Mouse (Mus musculus) layer of hippocampus, postnatal 36 days (tissue): ENCODE measurements around the gene Ube4b. TPM values are rescaled to one million over a fixed set of nuclear protein-coding genes. Genes with fewer than 3 reads are reported as not detected.

Experiments used
- DNase-seq, 2 experiments: peaks; one replicate each; pipeline ENCODE4 v3.0.0; 2022
- total RNA-seq, 2 experiments: library from RNA; stranded (reverse); gene quantifications; 2 replicates each; pipeline ENCODE4 v1.2.3; 2021

Gene Ube4b
- total RNA-seq, 2 experiments from 2014 or later, result 100 TPM

DNA sequence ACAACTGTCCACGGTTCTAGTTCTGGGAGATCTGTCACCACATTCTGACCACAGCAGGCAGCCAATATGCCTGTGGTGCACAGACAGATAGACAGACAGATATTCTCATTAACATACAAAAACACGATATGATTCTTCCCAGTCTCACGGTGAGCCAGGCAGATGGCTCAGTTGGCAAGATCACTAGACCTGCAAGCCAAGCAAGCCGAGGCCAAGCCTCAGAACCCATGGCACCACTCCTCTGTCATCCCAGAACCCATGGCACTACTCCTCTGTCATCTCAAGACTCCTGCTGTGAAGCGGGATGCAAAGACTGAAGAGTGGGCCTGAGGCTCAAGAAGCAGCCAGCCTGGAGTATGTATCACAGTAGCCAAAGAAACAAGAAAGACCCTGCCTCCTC is 3.0 kb upstream of the Ube4b start:
- DNase-seq, result no peak

GRCm38 (mm10) chr4:149425801-149426292 is 702 bp downstream of the Ube4b start:
- DNase-seq, result peak in 1 of 2 experiments; percentile 42

- DNase-seq, result no peak
Observed at GRCm38 (mm10) chr4:149424755-149425154, 1.8 kb downstream of the Ube4b start.

- no peak for DNase-seq
Observed at GRCm38 (mm10) chr4:149417854-149418365, 8.6 kb downstream of the Ube4b start.

DNA sequence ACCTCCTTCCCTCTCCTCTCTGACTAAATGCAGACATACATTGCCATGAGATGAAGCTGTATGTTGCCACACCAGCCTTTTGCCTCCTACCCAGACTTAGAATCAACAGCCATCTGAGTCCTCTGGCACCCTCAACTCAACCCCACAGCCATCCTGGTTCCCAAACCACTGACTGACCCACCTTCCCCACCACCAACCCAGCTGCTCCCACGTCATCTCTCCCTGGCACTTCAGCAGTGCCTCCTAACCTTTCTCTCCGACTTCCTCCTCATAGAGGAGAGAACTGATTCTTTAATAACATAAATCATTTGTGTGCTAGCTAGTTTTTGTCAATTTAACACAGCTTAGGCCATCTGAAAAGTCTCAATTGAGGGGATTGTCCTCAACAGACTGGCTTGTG is 9.6 kb downstream of the Ube4b start:
- DNase-seq, result no peak

DNA sequence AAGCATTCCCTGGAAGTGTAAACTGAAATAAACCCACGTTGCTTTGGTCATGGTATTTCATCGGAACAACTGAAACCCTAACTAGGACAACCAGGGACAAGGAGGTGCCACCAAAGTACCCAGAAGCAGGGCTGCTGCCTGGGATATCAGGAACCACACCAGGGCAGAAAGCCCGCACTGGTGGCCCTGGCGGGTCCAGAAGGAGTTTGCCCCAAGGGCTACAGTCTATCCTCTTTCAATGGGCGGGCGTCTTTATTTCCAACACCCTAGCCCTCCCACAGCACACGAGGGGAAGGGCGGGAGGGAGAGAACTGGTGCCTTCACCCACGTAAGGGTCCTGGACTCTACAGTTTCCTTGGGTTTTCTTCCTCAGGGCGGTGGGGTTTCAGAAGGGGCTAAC is 10.1 kb downstream of the Ube4b start:
- DNase-seq, result no peak

DNA sequence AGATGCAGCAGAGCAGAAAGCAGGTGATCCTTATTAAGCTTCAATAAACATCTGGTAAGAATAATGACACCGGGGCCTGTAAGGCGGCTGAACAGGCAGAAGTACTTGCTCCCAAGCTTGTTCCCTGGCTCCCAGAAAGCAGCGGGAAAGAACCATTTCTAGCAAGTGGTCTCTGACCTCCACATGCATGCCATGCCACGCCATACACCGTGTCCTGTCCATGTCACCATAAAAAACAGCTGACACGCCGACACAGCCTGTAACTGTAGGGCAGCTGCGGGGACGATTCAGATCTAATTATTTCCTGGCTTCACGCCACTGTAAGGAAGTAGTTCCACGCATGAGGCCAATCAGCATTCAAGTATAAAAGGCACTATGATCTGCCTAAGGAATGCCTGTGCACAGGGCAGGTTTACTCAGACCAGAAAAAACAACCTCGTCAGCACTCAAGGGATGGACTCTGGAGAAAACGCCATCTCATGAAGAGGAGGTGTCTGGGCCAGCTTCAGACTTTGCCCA is 10.8 kb downstream of the Ube4b start:
- DNase-seq, result no peak

DNA sequence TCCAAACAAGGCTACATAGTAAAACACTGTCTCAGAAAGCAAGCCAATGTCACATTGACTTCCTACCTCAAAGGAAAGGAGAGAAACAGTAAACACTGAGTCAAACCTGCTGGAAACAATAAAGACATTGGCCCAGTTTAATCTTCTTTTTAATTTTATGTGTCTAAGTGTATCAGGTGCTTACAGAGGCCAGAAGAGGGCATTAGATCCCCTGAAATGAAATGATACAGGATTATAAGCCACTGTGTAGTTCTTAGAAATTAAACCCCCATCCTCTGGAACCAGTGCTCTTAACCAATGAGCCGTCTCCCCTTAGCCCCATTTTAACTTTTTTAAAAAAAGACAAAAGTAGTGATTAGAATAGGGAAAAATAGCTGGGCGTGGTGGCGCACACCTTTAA is 12.3 kb downstream of the Ube4b start:
- DNase-seq, result no peak

DNA sequence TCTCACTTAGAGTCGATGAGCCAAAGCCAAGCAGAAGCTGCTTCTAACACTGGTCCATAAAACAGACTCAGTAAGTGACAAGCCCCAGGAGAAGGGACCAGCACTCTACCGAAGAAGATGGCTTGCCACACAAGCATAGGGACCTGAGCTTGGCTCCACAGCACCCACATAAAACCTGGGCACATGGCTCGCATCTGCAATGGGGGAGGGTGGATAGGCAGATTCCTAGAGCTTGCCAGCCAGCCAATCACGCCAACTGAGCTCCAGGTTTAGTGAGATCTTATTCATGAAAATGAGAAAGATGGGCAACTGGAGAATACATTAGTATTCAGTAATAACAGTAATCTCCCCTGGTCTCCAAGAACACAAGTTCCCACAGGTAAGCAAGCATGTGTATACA is 16.8 kb downstream of the Ube4b start:
- DNase-seq, result no peak

- DNase-seq, result no peak
Observed at GRCm38 (mm10) chr4:149408331-149408730, 18.2 kb downstream of the Ube4b start.

DNA sequence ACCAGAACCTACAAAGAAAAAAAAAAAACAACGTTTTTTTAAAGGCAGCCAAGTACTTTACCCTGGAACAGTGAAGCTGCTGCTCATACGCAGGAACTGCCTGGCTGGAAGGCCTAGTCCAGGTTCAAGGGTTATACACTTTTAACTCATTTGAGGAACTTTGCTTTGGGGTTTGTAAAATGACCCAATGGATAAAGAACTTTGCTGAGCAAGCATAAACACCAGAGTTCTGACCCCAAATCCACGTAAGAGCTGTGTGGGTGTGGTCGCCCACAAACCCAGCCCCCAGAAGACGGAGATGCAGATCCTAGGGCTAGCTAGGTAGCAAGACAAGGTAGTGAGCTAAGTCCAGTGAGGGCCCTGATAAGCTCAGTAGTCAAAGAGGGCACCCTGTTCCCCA is 19.1 kb downstream of the Ube4b start:
- DNase-seq, result no peak

GRCm38 (mm10) chr4:149405713-149406443 is 20.7 kb downstream of the Ube4b start:
- DNase-seq, result no peak

DNA sequence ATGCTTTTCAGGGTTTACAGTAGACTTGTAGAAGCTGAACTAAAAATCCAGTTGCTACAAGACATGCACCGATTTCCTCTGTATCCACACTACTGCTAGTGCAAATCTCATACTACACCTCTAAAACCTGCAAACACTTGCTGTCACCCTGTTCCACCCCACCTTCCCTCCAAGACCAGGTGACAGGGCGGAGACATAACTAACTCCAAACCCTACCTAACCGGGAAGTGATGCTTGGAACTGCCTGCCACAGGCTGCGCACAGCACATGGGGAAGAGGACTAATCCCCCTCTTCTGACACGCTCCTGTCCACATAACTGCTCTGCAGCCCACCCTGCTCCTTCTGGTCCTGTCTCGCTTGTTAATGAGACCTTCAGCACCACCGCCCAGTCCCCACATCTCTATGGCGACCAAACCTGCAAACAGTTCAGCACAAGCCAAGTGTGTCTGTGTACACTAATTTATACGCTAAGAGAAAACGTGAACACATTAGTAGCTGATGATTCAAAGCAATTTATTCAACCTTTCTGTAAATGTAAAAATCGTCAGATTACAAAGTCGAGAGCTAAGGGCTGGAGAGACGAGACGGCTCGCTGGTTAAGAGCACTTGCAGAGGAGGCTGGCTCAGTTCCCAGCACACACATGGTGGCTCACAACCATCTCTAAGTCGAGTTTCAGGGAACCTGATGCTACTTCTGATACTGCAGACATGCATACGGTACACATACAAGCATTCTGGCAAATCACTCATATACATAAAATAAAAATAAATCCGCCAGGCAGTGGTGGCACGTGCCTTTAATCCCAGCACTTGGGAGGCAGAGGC is 21.7 kb downstream of the Ube4b start:
- DNase-seq, result no peak

DNA sequence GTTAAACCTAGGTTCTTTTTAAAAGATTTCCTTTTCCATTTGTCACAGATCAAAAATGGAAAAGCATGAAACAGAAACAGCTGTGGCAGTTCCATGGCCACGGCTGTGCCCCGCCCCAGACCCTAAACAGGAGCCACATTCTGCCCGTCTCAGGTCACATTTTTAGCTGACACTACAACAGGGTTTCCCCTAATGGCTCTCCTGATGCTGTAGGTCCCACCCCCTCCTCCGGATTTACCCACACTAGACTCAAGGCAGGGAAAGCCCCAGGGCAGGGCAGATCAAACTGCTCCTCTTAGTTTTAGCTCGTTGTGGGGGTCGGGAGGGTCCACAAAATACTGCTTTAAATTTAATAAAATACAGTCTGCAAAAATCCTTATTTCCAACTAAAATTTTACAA is 23.5 kb downstream of the Ube4b start:
- no peak for DNase-seq

DNA sequence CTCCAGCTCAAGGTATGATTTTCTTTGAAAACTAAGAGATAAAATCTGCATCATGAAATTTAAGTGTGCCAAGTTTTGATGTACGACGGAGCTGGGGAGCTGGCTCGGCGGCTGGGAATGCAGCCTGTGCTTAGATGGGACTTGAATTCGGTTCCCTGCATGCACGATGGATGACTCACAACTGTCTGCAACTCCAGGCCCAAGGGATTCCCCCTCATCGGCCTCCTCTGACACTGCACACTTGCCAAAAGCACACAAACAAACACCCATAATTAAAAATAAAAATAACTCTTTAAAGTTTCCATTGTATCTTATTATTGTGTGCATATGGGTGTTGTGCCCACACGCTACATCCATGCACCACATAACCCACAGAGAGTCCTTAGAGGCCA is 25.0 kb downstream of the Ube4b start:
- no peak for DNase-seq

DNA sequence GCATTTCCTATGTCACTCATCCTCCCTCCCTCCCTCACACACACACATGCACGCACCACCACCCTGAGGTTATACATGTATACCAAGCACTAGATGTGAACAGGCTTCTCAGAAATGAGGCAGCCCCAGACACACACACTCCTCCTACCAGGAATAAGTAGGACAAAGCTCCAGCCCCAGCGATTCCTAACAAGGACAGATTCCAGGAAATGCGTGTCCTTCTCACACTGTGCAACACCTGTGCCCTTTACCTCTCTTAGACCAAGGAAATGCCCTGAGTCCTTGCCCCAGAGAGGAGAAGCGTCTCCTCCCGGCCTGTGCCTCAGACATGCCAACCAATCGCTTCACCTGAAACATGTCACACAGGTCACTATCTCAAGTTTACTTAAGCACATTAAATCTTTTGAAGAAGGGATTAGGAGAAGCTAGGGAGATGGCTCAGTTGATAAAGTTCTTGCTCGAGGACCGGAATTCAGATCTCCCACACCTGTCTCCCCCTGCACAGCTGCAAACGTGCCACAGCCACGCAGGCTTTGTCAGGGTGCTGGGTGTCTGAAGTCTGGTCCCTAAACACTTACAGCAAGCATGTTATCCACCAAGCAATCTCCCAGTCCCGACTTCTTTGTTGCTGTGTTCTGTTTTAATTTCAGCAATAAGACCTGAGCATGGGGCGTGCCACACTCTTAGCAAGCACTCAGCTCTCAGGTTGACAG is 25.5 kb downstream of the Ube4b start:
- DNase-seq, result no peak

DNA sequence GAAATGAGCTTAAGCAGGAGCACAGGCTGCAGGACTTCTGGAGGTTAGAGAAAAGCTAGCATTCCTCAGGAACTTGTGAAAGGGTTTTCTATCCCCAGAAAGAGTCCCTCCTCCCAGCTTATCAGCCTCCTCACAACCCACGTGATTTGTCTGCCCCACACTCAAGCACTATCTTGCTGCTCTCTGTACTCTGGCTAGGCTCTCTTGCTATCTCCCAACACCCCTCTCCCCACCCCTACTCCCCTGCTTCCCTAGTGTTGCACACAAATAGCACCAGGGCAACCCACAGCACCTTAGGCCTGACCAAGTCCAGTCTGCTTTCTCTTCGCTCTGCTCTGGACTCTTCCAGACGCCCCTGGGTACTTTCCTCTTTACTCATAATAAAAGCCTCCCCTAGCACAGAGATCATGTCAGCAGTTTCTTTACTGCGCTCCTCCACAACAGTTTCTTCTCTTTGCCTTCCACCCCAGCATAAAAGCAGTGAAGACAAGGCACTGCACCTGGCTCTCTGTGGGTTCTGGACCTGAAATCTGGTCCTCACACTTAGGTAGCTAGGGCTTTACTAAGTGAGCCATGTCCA is 27.1 kb downstream of the Ube4b start:
- DNase-seq, result no peak

DNA sequence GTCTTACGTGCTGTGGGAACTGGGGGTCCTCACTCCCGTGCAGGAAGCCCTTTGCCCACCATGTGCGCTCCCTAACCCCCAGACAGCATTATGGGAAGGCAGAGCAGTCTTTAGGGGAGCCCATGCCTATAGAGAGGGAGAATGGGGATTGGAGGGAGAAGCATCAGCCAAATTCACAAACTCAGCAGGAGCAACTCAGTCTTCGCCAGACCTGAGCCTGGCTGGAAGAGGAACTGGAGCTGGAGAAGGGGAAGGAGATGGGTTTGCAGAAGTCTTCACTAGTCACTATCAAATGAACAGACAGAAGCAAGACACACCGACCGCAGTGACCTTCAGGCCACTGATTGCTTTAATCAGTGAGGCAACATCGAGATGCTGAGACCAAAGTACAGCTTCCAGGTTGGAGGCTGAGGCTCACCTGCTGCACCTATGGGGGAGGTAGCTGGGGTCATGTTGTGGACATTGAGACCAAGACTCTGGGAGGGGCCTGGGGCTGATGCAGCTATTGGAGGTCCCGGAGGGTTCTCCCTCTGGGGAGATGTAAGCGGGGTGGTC is 28.3 kb downstream of the Ube4b start:
- no peak for DNase-seq

DNA sequence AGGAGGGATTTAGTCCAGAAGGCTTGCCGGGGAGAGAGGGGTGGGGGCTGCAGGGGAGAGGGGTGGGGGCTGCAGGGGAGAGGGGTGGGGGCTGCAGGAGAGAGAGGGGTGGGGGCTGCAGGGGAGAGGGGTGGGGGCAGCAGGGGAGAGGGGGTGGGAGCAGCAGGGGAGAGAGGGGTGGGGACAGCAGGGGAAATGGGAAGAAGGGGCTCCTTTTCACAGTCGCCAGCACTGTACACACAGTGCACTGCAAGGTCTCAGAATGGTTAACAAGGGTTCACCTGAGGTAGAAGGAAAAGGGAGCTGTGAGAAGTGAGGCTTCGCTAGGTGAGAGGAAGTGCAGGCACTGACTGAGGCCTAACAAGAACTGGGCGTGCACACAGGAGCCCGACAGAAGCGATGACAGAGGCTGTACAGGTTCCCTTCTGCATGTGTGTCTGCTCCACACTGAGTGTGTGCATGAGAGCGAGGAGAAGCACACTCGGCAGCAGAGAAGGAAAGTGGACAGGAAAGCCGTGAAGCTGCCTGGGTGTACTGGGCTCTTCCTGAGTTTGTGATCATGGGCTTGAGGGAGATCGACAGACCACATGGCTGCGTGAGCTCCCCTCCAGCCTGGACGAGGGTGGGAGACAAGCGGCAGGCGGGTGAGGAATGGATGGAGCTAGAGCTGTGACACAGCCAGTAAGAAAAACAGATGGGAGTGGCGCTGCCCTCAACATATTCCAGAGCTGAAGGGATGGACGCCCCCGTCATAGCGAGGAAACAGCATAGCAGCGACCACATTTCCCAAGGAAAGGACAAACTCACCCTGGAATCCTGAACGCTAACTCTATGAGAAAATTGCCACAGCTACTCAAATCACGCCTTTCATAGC is 29.9 kb downstream of the Ube4b start:
- peak; percentile 31 to 35 for DNase-seq

- DNase-seq, result no peak
Observed at GRCm38 (mm10) chr4:149395581-149395980, 31.0 kb downstream of the Ube4b start.

- DNase-seq, result no peak
Observed at GRCm38 (mm10) chr4:149394292-149394691, 32.3 kb downstream of the Ube4b start.
